Mouse (Mus musculus): Measurements from ENCODE around the gene Sfxn5. TPM values are rescaled to one million over a fixed set of nuclear protein-coding genes. Genes with fewer than 3 reads are reported as not detected.

Sfxn5 gene
- total RNA-seq, 4 experiments from 2014 or later, result 177 to 201 (median 188) TPM

GRCm38 (mm10) chr6:85237001-85237400, 96.2 kb downstream of the Sfxn5 start:
- peak in 1 of 2 experiments; percentile 40 for DNase-seq (ENCODE audit: low spot score in 2 of 2)

- no peak for DNase-seq (ENCODE audit: low spot score in 2 of 2)
Observed at GRCm38 (mm10) chr6:85234796-85235195, 98.4 kb downstream of the Sfxn5 start.

DNA sequence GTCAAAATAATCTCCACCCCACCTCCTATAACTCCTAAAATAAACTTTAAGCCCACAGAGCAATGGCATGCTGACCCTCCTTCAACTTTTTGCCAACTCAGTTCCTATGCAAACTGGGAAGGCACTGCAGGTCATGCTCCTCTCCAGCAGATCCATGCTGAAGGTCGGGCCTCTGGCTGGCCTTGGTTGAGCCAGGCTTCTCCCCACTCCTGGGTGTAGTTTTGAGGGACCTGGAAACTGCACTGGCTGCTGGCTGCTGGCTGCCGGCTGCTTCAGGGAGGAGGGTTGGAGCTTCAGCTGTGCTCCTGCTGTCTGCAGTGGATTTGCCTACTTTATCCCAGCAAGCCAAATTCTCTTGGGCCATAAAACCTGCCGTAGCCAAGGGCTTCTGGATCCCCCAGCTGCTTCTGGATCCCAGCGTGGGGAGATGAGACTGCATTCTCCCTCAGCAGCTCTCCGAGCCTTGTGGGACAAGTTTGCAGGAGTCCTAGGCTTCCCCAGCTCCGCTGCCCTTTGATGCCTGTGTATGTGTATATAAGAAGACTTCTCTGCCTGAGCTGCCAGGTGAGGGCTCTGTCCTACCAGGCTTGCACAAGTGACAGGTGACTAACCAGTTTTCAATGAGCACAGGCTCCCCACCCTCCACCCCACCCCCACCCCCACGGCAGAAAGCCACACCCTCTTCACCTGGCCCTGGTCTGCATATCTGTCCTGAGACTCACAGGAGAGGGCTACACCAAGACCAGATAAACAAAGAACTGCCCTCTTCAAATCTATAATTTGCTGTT, 100.2 kb downstream of the Sfxn5 start:
- DNase-seq (ENCODE audit: low spot score in 2 of 2), result no peak

DNA sequence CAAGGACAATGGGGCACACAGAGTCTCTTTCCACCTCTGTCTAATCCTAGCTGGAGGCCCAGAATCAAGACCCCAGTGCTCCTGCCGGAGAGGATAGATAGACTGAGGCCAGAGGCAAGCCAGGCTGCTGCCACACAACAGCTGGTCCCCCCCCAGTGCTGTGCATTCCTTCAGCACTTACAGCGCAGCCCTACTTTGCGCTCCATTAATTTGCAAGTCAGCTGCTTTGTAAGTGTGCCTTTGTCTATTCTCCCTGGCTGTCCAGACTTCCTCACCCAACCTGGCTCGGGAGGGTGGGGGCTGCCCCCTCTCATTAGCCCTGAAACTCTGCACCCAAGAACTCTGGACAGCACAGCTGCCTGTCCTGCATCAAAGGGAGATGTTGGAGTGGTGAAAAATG, 101.2 kb downstream of the Sfxn5 start:
- no peak for DNase-seq (ENCODE audit: low spot score in 2 of 2)

DNA sequence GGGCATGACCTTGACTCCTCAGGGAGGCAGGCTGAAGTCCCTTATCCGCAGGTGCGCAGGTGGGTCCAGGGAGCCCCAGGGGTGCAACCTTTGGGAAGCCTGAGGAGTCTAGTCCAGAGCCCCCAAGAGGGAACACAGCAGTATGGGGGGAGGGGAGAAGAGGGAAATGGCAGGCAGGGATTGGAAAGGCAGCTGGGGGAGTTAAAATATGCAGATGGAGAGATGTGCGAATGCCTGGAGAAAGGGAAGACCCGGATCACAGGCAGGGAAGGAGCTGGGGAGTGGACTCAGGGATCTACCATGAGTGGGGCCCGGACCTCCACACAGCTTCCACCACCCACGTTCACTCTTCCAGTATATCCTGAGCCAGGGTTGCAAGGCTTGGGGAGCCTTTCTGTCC, 101.8 kb downstream of the Sfxn5 start:
- no peak for DNase-seq (ENCODE audit: low spot score in 2 of 2)

GRCm38 (mm10) chr6:85230762-85231161, 102.5 kb downstream of the Sfxn5 start:
- no peak for DNase-seq (ENCODE audit: low spot score in 2 of 2)

DNA sequence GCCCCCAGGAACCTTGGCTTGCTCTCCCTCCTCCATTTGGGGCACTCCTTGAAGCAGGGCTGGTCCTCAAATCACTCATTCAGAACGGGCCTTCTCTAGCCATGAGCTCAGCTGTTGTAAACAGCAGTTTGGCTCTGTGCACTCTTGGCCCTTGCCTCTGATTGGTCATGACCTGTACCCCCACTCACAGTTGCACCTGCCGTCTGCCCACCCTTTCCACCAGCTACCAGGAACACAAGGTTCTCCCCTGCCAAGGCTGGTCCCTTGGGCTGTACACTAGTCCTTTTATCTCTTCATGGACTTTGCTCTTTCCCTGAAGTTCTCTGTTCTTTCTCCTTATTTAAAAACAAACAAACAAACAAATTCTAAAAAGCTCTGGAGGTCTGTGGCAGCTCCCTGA, 105.7 kb downstream of the Sfxn5 start:
- DNase-seq (ENCODE audit: low spot score in 2 of 2), result no peak

DNA sequence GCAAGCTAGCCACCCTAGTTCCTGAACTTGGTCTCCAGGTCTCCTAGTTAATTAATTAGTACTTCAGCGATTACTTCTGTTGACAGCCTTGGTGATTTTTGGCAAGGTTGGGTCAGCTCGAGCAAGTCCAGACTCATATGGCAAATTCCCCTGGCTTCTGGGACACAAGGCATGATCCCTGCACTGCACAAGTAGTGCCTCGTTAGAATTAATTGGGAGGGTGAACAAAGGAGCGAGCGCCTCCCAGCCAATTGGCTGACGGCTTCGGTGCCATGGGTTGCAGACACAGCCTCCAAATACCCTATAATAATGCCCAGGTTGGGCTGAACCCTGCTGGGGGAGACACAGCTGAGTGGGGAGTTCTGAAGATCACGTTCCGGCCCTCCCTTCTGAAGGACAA, 106.7 kb downstream of the Sfxn5 start:
- no peak for DNase-seq (ENCODE audit: low spot score in 2 of 2)

DNA sequence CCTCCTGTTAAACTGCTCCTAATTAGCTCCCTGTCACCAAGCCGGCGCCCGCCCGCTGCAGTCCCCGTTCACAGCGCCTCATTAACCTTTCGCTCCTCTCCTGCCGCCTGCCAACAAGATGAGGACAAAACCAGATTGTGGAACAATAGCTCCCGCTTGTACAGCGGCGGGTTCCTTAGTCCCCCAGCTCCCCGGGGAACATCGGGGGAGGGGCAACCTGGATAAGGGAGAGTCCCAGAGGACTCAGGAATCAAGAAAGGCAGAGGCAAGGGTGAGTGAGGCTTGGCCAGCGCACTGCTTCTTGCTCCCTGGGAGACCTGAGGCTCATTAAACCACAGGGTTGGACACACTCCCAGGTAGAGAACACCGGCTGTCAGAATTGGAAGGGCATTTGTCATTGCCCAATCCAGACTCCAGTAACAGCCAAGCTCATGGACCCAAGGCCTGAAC, 108.8 kb downstream of the Sfxn5 start:
- DNase-seq (ENCODE audit: low spot score in 2 of 2), result no peak

- no peak for DNase-seq (ENCODE audit: low spot score in 2 of 2)
Observed at GRCm38 (mm10) chr6:85223498-85224150, 109.6 kb downstream of the Sfxn5 start.

DNA sequence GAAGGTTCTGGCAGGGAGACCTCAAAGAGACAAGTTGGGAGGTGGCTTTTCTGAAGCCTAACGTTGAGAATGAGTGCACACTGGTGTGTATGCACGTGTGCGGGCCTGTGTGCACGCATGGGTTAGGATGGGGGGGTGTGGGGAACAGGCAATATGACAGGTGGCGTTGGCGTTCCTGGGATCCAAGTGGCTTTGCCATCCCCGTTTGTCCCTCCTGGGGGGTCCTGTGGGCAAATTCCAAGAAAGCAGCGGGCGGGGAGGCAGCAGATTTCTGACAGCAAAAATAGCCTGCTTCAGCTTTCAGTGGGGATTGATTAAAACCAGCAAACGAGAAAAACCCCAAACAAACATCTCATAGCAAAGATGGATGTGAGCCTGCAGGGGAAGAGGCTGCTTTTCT, 110.7 kb downstream of the Sfxn5 start:
- no peak for DNase-seq (ENCODE audit: low spot score in 2 of 2)

GRCm38 (mm10) chr6:85220917-85221316, 112.3 kb downstream of the Sfxn5 start:
- no peak for DNase-seq (ENCODE audit: low spot score in 2 of 2)

GRCm38 (mm10) chr6:85219706-85220105, 113.5 kb downstream of the Sfxn5 start:
- DNase-seq (ENCODE audit: low spot score in 2 of 2), result peak in 1 of 2 experiments; percentile 75

DNA sequence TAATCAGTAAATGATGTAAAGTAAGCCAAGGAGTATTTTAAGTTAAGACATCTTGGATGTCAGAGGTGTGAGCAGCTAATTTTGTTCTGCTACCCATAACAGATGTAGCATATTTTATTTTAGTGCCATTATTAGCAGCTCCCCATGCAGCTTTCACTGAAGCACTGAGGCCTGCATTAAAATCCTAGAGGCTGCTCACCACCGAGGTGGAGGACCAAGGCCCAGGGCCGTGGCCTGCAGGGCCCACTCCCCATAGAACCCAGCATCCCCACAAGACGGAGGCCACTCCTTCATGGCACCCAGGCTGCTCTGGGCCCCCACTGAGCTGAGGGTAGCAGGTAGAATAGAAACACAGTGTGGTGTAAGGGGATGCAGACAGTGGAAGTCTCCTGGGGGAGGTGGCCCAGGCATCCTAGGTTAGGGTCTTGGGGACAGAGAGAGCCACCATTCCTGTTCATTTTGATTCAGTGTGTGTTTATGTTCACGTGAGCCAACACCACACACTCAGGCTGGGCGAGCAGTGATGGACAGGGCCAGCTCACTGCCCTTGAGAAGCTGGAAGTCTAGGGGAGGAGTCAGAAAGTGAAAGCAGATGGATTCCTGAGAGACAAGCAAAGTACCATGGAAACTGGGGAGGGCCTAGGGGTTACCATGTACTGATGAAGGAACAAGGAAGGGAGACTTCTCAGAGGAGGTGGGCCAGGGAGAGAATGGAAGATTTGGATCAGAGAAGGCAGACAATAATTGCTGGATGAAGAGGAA, 114.4 kb downstream of the Sfxn5 start:
- no peak for DNase-seq (ENCODE audit: low spot score in 2 of 2)

GRCm38 (mm10) chr6:85218251-85218650, 115.0 kb downstream of the Sfxn5 start:
- DNase-seq (ENCODE audit: low spot score in 2 of 2), result no peak

- DNase-seq (ENCODE audit: low spot score in 2 of 2), result no peak
Observed at GRCm38 (mm10) chr6:85210686-85211085, 122.5 kb downstream of the Sfxn5 start.

GRCm38 (mm10) chr6:85209226-85209967, 123.8 kb downstream of the Sfxn5 start:
- DNase-seq (ENCODE audit: low spot score in 2 of 2), result no peak

GRCm38 (mm10) chr6:85207345-85207744, 125.9 kb downstream of the Sfxn5 start:
- DNase-seq (ENCODE audit: low spot score in 2 of 2), result no peak

GRCm38 (mm10) chr6:85206939-85207285, 126.3 kb downstream of the Sfxn5 start:
- DNase-seq (ENCODE audit: low spot score in 2 of 2), result peak in 1 of 2 experiments; percentile 76

DNA sequence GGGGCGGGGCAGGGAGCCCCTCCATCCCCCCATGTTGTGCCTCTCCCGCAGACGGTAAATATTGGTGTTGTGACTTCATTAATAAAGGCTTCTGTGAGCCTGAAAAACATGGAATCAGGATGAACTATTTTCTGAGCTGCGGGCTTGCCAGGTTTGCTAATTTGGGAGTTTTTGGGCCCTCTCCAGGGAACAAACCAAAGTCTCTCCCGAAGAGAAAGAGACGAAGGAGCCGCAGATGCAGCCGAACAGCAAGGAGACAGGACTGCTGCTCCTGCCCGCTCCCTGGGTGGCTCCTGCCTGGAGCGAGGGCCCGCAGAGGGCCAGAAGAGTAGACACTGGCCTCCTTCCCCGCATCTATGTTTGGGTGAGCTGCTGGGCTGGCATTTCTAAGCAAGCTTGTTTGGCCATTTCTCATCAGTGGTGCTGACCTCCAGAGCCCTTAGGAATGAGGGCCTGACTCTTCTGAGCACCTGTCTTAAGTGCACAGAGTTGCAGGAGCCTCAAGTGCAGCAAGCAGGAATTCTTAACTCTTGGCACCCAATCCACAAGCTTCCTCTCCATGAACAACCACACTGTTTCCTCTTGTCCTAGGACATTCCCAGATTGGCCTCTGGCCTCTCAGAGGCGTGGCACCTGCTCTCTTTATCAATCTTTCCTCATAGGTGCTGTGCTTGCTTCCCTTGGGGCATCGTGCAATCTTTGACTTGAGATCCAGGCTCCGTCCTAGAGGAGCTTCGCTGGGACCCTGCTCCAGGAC, 126.9 kb downstream of the Sfxn5 start:
- no peak for DNase-seq (ENCODE audit: low spot score in 2 of 2)

DNA sequence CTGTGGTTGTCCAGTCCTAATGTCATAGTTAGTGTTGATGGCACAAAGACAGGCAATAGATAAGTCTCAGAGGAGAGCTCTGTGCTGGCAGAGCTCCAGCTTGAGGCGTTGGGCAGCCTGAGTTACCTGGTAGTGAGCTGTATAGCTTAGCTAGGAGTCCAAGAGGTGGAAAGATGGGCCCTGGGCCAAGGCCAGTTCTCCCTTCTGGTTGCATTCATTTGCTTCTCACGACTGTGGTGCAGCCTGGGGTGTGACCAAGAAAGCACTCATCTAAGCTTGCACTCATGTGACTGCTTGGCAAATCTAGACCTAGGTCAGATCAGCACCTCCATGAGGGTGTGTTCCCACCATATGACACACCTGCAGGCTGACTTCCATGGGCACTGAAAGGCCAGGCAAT, 135.3 kb downstream of the Sfxn5 start:
- DNase-seq (ENCODE audit: low spot score in 2 of 2), result peak in 1 of 2 experiments; percentile 14

Data from left cerebral cortex, adult 8-10 months (tissue).